In the genomic region with DNA sequence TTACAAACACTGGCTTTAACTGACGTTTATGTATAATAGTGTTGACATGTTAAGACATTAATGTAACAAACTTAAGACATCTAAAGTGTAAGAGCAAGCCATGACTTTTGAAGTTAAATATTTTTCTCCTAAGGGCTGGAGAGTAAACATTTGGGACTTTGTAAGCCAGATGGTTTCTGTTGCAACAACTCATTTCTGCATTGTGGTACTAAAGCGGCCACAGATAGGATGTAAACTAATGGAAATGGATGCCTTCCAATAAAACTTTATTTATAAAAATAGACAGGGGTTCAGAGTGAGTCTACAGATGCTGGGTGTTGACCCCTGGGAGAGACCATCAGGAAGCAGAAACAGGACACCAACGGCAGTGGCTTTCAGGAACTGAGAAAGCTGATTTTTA, we compare ENCODE assay signal across 29 mouse cellular contexts. TPM values are rescaled to one million over a fixed set of nuclear protein-coding genes. Genes with fewer than 3 reads are reported as not detected.
DNase-seq lines count a peak whose midpoint lies in the region; ATAC-seq and TF ChIP-seq lines count a peak whose summit lies in the region.
"Had no signal": no experiment of that assay in that cellular context is flagged by ENCODE, and none has a peak within 500 bp of the region (broad histone marks: within the 10 kb centered on the region; RNA-seq: fewer than 3 reads in every experiment).

No protein-coding gene starts in this region.

- no peak overlapping the region for H3K4me3 ChIP-seq in kidney, postnatal 0 days (replicated peaks; ENCODE audit: low read depth, low read length)
- H3K4me3 ChIP-seq in stomach, embryonic 15.5 days (replicated peaks): no peak overlapping the region
- no peak overlapping the region for H3K4me3 ChIP-seq in stomach, postnatal 0 days (ENCODE audit: low read depth, low read length)
- no peak overlapping the region for H3K4me3 ChIP-seq in hindbrain, embryonic 16.5 days (ENCODE audit: low read length)
- H3K4me3 ChIP-seq: heart, embryonic 13.5 days; hindbrain, embryonic 10.5 days; hindbrain, embryonic 15.5 days; limb, embryonic 12.5 days; liver, embryonic 15.5 days; midbrain, embryonic 15.5 days had no signal

- ATAC-seq in kidney, postnatal 0 days (replicated peaks; ENCODE audit: low FRiP score, low read depth): no peak
- peak; percentile 31; the same call in 1 of the 2 replicates for ATAC-seq in stomach, embryonic 15.5 days (ENCODE audit: insufficient read depth, low FRiP score, low read depth)
- no peak for ATAC-seq in stomach, postnatal 0 days (ENCODE audit: low FRiP score, low TSS enrichment)
- 0 out of 2 replicates have a peak, but pooled peaks have one; percentile 15 for ATAC-seq in megakaryocyte, adult 5-6 weeks (ENCODE audit: poor library complexity, severe bottlenecking)
- no peak for ATAC-seq in hindbrain, embryonic 16.5 days
- ATAC-seq: activated CD4-positive, CD25-positive, alpha-beta regulatory T cell, adult 4 months; forebrain, embryonic 14.5 days; midbrain, embryonic 15.5 days had no signal

- H3K27me3 ChIP-seq in kidney, postnatal 0 days (ENCODE audit: insufficient read depth, low read length): no peaks in the 10 kb centered on the region
- no peaks in the 10 kb centered on the region for H3K27me3 ChIP-seq in stomach, embryonic 15.5 days (replicated peaks)
- H3K27me3 ChIP-seq in stomach, postnatal 0 days (ENCODE audit: control insufficient read depth, insufficient read depth, low read length): no peaks in the 10 kb centered on the region
- no peaks in the 10 kb centered on the region for H3K27me3 ChIP-seq in hindbrain, embryonic 16.5 days (replicated peaks; ENCODE audit: control insufficient read depth, insufficient read depth, low read length)
- H3K27me3 ChIP-seq: CH12.LX; heart, embryonic 13.5 days; hindbrain, embryonic 15.5 days; limb, embryonic 12.5 days; liver, embryonic 15.5 days; midbrain, embryonic 15.5 days had no signal

- no peak overlapping the region for H3K4me2 ChIP-seq in kidney, postnatal 0 days (ENCODE audit: low read length)
- no peak overlapping the region for H3K4me2 ChIP-seq in stomach, embryonic 15.5 days
- H3K4me2 ChIP-seq in stomach, postnatal 0 days (replicated peaks; ENCODE audit: low read depth): no peak overlapping the region
- no peak overlapping the region for H3K4me2 ChIP-seq in hindbrain, embryonic 16.5 days (ENCODE audit: low read length)
- H3K4me2 ChIP-seq: heart, embryonic 13.5 days; hindbrain, embryonic 15.5 days; limb, embryonic 12.5 days; liver, embryonic 15.5 days; midbrain, embryonic 15.5 days had no signal

- no peak overlapping the region for H3K27ac ChIP-seq in kidney, postnatal 0 days
- no peak overlapping the region for H3K27ac ChIP-seq in stomach, embryonic 15.5 days
- H3K27ac ChIP-seq in stomach, postnatal 0 days (replicated peaks): no peak overlapping the region
- no peak overlapping the region for H3K27ac ChIP-seq in hindbrain, embryonic 16.5 days (ENCODE audit: low read depth, low read length)
- H3K27ac ChIP-seq: heart, embryonic 13.5 days; hindbrain, embryonic 10.5 days; hindbrain, embryonic 15.5 days; limb, embryonic 12.5 days; liver, embryonic 15.5 days; midbrain, embryonic 15.5 days had no signal

- peak; percentile 72 for DNase-seq in kidney, postnatal 0 days (ENCODE audit: low spot score)
- DNase-seq in kidney, adult 11 months: no peak
- no peak for DNase-seq in stomach, postnatal 0 days (ENCODE audit: low spot score)
- DNase-seq in left cerebral cortex, postnatal 25 days (ENCODE audit: low spot score in 2 of 2): no peak
- DNase-seq: adrenal gland, adult 8-10 months; B cell, adult 2 months; cerebellum, adult 2 months; cerebellum, postnatal 14 days; gastrocnemius, postnatal 25 days; heart, postnatal 10 days; kidney, adult 2 months; kidney, postnatal 10 days; layer of hippocampus, adult 9-11 months; right cerebral cortex, postnatal 25 days; thymus, adult 2 months; thymus, postnatal 36 days had no signal

- TF ChIP-seq EP300 in stomach, postnatal 0 days (optimal IDR thresholded peaks at IDR 0.05): no peak

- intact Hi-C loops in left cerebral cortex, postnatal 25 days (cut with DNase I): no loop called here

- H3K9ac ChIP-seq in kidney, postnatal 0 days (ENCODE audit: low read depth, low read length): no peak overlapping the region
- no peak overlapping the region for H3K9ac ChIP-seq in stomach, embryonic 15.5 days
- no peak overlapping the region for H3K9ac ChIP-seq in stomach, postnatal 0 days (ENCODE audit: low read length)
- no peak overlapping the region for H3K9ac ChIP-seq in hindbrain, embryonic 16.5 days (ENCODE audit: low read depth, low read length)
- H3K9ac ChIP-seq: heart, embryonic 13.5 days; hindbrain, embryonic 15.5 days; limb, embryonic 12.5 days; liver, embryonic 15.5 days; midbrain, embryonic 15.5 days had no signal

- no peak for TF ChIP-seq CTCF in kidney, postnatal 0 days (IDR thresholded peaks at IDR 0.05; ENCODE audit: low read depth)
- no peak for TF ChIP-seq CTCF in stomach, postnatal 0 days (IDR thresholded peaks at IDR 0.05; ENCODE audit: low read depth)

- no peaks in the 10 kb centered on the region for H3K4me1 ChIP-seq in kidney, postnatal 0 days (replicated peaks; ENCODE audit: insufficient read depth, low read length)
- no peaks in the 10 kb centered on the region for H3K4me1 ChIP-seq in stomach, embryonic 15.5 days
- no peaks in the 10 kb centered on the region for H3K4me1 ChIP-seq in stomach, postnatal 0 days (replicated peaks; ENCODE audit: control insufficient read depth, insufficient read depth)
- no peaks in the 10 kb centered on the region for H3K4me1 ChIP-seq in hindbrain, embryonic 16.5 days (ENCODE audit: control insufficient read depth, insufficient read depth, low read depth, low read length)
- H3K4me1 ChIP-seq: heart, embryonic 13.5 days; hindbrain, embryonic 15.5 days; limb, embryonic 12.5 days; liver, embryonic 15.5 days; midbrain, embryonic 15.5 days had no signal

- WGBS in kidney, postnatal 0 days: 41% methylated on average over 3 of the region's 3 CpGs
- 36% methylated on average over 3 of the region's 3 CpGs for WGBS in stomach, embryonic 15.5 days
- WGBS in stomach, postnatal 0 days: 30% methylated on average over 3 of the region's 3 CpGs
- WGBS in hindbrain, embryonic 16.5 days: 84% methylated on average over 3 of the region's 3 CpGs

- H3K36me3 ChIP-seq in kidney, postnatal 0 days (ENCODE audit: insufficient read depth, low read length): no peaks in the 10 kb centered on the region
- no peaks in the 10 kb centered on the region for H3K36me3 ChIP-seq in stomach, embryonic 15.5 days
- H3K36me3 ChIP-seq in stomach, postnatal 0 days (ENCODE audit: control insufficient read depth, insufficient read depth, low read length): no peaks in the 10 kb centered on the region
- no peaks in the 10 kb centered on the region for H3K36me3 ChIP-seq in hindbrain, embryonic 16.5 days (ENCODE audit: control insufficient read depth, insufficient read depth, low read length)
- H3K36me3 ChIP-seq: heart, embryonic 13.5 days; hindbrain, embryonic 10.5 days; hindbrain, embryonic 15.5 days; limb, embryonic 12.5 days; liver, embryonic 15.5 days; midbrain, embryonic 15.5 days had no signal

- no peaks in the 10 kb centered on the region for H3K9me3 ChIP-seq in kidney, postnatal 0 days (replicated peaks; ENCODE audit: low read length)
- H3K9me3 ChIP-seq in stomach, embryonic 15.5 days: no peaks in the 10 kb centered on the region
- no peaks in the 10 kb centered on the region for H3K9me3 ChIP-seq in stomach, postnatal 0 days (ENCODE audit: control insufficient read depth, low read length)
- H3K9me3 ChIP-seq in hindbrain, embryonic 16.5 days (ENCODE audit: control insufficient read depth, low read length): no peaks in the 10 kb centered on the region
- H3K9me3 ChIP-seq: heart, embryonic 13.5 days; hindbrain, embryonic 10.5 days; hindbrain, embryonic 15.5 days; liver, embryonic 15.5 days; midbrain, embryonic 15.5 days had no signal

RNA-seq across cellular contexts. Expression of gene Fam20a, which starts 15.9 kb away (rescaled TPM):
- polyA plus RNA-seq in kidney, postnatal 0 days (2015; fragmentation: Nextera tagmentation; extraction: Ambion mirVana): 4.9 and 5.8 TPM in 2 replicates
- polyA plus RNA-seq in stomach, embryonic 15.5 days (2015; fragmentation: Nextera tagmentation; extraction: Ambion mirVana): 2.3 and 3.0 TPM in 2 replicates
- polyA plus RNA-seq in stomach, postnatal 0 days (2015; fragmentation: Nextera tagmentation; extraction: Ambion mirVana): 3.9 and 4.8 TPM in 2 replicates
- not detected in 2 replicates for total RNA-seq in megakaryocyte, adult 5-6 weeks (2015)
- 0.04 and 0.33 TPM in 2 replicates for total RNA-seq in megakaryocyte, adult 5-6 weeks (2017)
- 10 to 100 TPM; 13.8 to 15.8 TPM for total RNA-seq in left cerebral cortex, postnatal 25 days (2021)
- polyA plus RNA-seq in hindbrain, embryonic 16.5 days (2015; fragmentation: Nextera tagmentation; extraction: Ambion mirVana): 7.2 and 7.9 TPM in 2 replicates
- total RNA-seq: neutrophil, adult 5-6 weeks had no signal

Comparison
In these comparisons a context has a peak if more than half of its experiments do, and no peak if none do; other contexts are left out.
1. ATAC-seq: peak in stomach, embryonic 15.5 days (single experiment) and megakaryocyte, adult 5-6 weeks (single experiment); none in kidney, postnatal 0 days (single experiment), stomach, postnatal 0 days (single experiment) and hindbrain, embryonic 16.5 days (single experiment).